Mouse (Mus musculus) erythroblast, embryonic 14.5 days (primary cell): ENCODE measurements around the gene Ccdc180.

Experiments used
- GATA1 ChIP-seq: IDR thresholded peaks from 2 replicates; pipeline ENCODE4 v1.6.1; 2012; ENCODE audit warnings: low read length, inconsistent platforms, mixed read lengths
- TAL1 ChIP-seq: IDR thresholded peaks from 3 replicates; pipeline ENCODE4 v1.6.1; 2012; ENCODE audit warnings: low read length, inconsistent platforms, mixed read lengths

DNA sequence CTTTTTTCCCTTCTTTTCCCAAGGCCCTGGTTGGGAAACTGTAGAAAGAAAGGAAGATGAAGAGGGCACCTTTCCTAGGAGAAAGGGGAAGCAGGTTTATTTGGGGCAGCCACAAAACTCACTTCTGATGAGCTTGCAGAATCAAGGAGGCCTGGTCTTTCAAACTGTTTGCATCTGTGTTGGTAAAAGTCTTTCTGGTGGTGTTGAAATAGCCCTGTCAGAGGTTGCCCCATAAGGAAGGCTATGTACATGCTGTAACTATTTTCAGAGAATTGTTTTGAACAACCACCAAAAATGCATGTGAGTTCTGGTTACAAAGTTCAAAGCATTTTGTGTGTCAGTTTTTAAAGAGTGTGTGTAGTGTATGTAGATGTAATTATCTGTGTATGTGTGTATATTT is 91.0 kb downstream of the Ccdc180 start:
- no peak for TF ChIP-seq GATA1
- TF ChIP-seq TAL1, result no peak
